Mouse (Mus musculus): Measurements from ENCODE around the gene Gm11214. TPM values are rescaled to one million over a fixed set of nuclear protein-coding genes. Genes with fewer than 3 reads are reported as not detected.

Gm11214 gene
- total RNA-seq, 2 experiments from 2014 or later, result not detected

- no peak for DNase-seq
Measured at GRCm38 (mm10) chr4:63659775-63660174, 3.4 kb downstream of the Gm11214 start.

GRCm38 (mm10) chr4:63659086-63659485, 4.1 kb downstream of the Gm11214 start:
- no peak for DNase-seq

- DNase-seq, result no peak
Measured at GRCm38 (mm10) chr4:63654381-63654780, 8.8 kb downstream of the Gm11214 start.

GRCm38 (mm10) chr4:63643956-63644726, 19.0 kb downstream of the Gm11214 start:
- DNase-seq, result no peak

GRCm38 (mm10) chr4:63639842-63640241, 23.3 kb downstream of the Gm11214 start:
- no peak for DNase-seq

- DNase-seq, result no peak
Measured at GRCm38 (mm10) chr4:63638603-63639002, 24.6 kb downstream of the Gm11214 start.

GRCm38 (mm10) chr4:63633181-63633580, 30.0 kb downstream of the Gm11214 start:
- no peak for DNase-seq

- no peak for DNase-seq
Measured at GRCm38 (mm10) chr4:63627111-63627510, 36.1 kb downstream of the Gm11214 start.

GRCm38 (mm10) chr4:63625563-63626080, 37.6 kb downstream of the Gm11214 start:
- DNase-seq, result no peak

- DNase-seq, result no peak
Measured at GRCm38 (mm10) chr4:63622378-63622835, 40.8 kb downstream of the Gm11214 start, which contains the start of gene Tex48. TSS of gene Tex48 (minus strand) at chr4:63622428.

GRCm38 (mm10) chr4:63621861-63622260, 41.3 kb downstream of the Gm11214 start:
- DNase-seq, result no peak

Other genes with a start within 250 kb of the Gm11214 start
- gene Whrn, start 167.4 kb downstream of the Gm11214 start, total RNA-seq (2021), result 10 to 100 TPM; 18.8 to 22.3 TPM
- 100 to 1,000 TPM; 124 to 125 TPM for gene Atp6v1g1, start 118.6 kb downstream of the Gm11214 start, total RNA-seq (2021)
- gene Tmem268, start 104.6 kb downstream of the Gm11214 start, total RNA-seq (2021), result 1 to 10 TPM; 7.1 to 8.4 TPM
- gene Gm11213, start 58.1 kb downstream of the Gm11214 start, total RNA-seq (2021), result not detected
- not detected for gene Tex48, start 41.0 kb downstream of the Gm11214 start, total RNA-seq (2021)
- gene Tnfsf15, start 81.7 kb upstream of the Gm11214 start, total RNA-seq (2021), result not detected
- not detected for gene Tnfsf8, start 198.0 kb upstream of the Gm11214 start, total RNA-seq (2021)